Mouse (Mus musculus) limb, embryonic 15.5 days (tissue): Measurements from ENCODE around the gene Mkrn2os. TPM values are rescaled to one million over a fixed set of nuclear protein-coding genes. Genes with fewer than 3 reads are reported as not detected.
A peak's percentile ranks its signal among the peaks of the same experiment; 100 is the strongest.
"Not testable (repeated sequence)": the region's sequence is repeated elsewhere in the genome, so short reads cannot be mapped to it uniquely, and the experiment has no call there.

Source experiments
- ATAC-seq: fragments of 200-750 bp; cut with Nextera tagmentation; 2 replicates; pipeline ENCODE4 v1.8.0; 2017; ENCODE audit warnings: low read depth, moderate TSS enrichment; ENCODE audit not compliant: insufficient number of reproducible peaks, low FRiP score, low TSS enrichment
- H3K27ac ChIP-seq: fragments of 300-500 bp; sonication (generic); 2 replicates; pipeline ENCODE4 v1.5.1; 2015; ENCODE audit warnings: moderate library complexity, mild to moderate bottlenecking, inconsistent platforms
- H3K27me3 ChIP-seq: fragments of 300-500 bp; sonication (generic); 2 replicates; pipeline ENCODE4 v1.6.1; 2015; ENCODE audit warnings: inconsistent platforms
- H3K36me3 ChIP-seq: fragments of 300-500 bp; sonication (generic); 2 replicates; pipeline ENCODE4 v1.6.1; 2015; ENCODE audit warnings: inconsistent platforms
- H3K4me1 ChIP-seq: fragments of 300-500 bp; sonication (generic); 2 replicates; pipeline ENCODE4 v1.6.1; 2015; ENCODE audit warnings: inconsistent platforms
- H3K4me2 ChIP-seq: fragments of 300-500 bp; sonication (generic); 2 replicates; pipeline ENCODE4 v1.6.1; 2015; ENCODE audit warnings: mild to moderate bottlenecking, inconsistent platforms
- H3K4me3 ChIP-seq: fragments of 300-500 bp; sonication (generic); 2 replicates; pipeline ENCODE4 v1.5.1; 2015; ENCODE audit warnings: mild to moderate bottlenecking, inconsistent platforms
- H3K9ac ChIP-seq: fragments of 300-500 bp; sonication (generic); 2 replicates; pipeline ENCODE4 v1.6.1; 2015; ENCODE audit warnings: inconsistent platforms
- H3K9me3 ChIP-seq: fragments of 300-500 bp; sonication (generic); 2 replicates; pipeline ENCODE4 v1.6.1; 2016; ENCODE audit warnings: inconsistent platforms
- WGBS: fragments of 180-500 bp; shearing (Covaris S2); methylation state at CpG from one replicate; pipeline ENCODE4 v1.1.7; 2015; 5-methylcytosine and 5-hydroxymethylcytosine counted together
- polyA plus RNA-seq: library from polyadenylated mRNA; unstranded; fragments of >200 nt; fragmentation: Nextera tagmentation; extraction: Ambion mirVana; gene quantifications from 2 replicates; pipeline ENCODE4 v1.2.1, GENCODE M21; 2015

Gene Mkrn2os
- polyA plus RNA-seq: 0.06 and 0.15 TPM in 2 replicates

DNA sequence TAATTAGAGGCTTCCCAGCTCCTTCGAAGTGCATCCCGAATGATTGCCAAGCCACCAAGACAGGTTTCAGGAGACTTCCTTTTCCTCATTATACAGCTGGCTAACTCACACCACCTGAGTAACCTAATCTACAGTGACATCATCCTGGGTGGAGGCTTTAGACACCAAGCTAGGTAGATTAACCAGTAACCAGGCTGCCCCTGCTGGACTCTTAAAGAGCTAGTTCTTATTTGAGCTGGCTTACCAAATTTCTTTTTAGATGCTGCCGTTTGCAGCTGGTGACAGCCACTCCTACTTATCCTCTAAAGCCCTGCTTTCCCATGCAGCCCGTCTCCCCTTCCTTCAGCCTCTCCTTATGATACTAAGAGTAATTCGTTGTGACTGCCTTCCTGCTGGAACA is at the start of gene Mkrn2os:
TSS of gene Mkrn2os (minus strand) at position 119 of the 400 bp plus-strand sequence.
- H3K4me3 ChIP-seq: no peak within 1 kb of the TSS
- no peaks in the 10 kb centered on the region for H3K9me3 ChIP-seq
- no peak within 1 kb of the TSS for H3K4me2 ChIP-seq
- 0 out of 2 replicates have a peak, but pooled peaks cover 4% of the 10 kb centered on the region for H3K4me1 ChIP-seq
- H3K27ac ChIP-seq: no peak within 1 kb of the TSS
- H3K27me3 ChIP-seq: no peaks in the 10 kb centered on the region
- 41% methylated on average over 5 of the region's 5 CpGs for WGBS
- no peak within 1 kb of the TSS for H3K9ac ChIP-seq
- no peaks in the 10 kb centered on the region for H3K36me3 ChIP-seq
- no peak for ATAC-seq

DNA sequence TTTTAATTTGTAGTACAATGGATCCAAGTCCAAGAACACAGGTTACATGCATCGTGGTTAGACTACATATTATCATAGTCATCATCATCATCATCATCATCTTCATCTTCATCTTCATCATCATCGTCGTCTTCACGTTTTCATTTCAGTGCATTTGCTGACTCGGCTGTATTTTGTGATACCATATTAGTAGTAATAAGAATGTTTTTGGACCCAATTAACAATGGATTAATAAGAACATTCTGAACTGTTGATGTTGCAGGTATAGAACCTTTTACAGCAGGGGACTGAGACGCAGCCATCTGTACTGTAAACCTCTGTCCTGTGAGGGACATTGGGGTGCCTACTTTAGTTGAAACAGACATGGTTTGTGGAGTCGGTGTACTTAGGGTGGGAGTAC is 45.8 kb upstream of the Mkrn2os start:
- not testable (repeated sequence) for H3K4me2 ChIP-seq, H3K4me3 ChIP-seq, H3K27me3 ChIP-seq, ATAC-seq, H3K9me3 ChIP-seq, H3K9ac ChIP-seq, H3K4me1 ChIP-seq, H3K27ac ChIP-seq
- peaks cover 61% of the 10 kb centered on the region for H3K36me3 ChIP-seq
- 95% methylated on average over 7 of the region's 7 CpGs for WGBS

GRCm38 (mm10) chr6:115634015-115634414 is 41.6 kb upstream of the Mkrn2os start:
- H3K9me3 ChIP-seq: no peaks in the 10 kb centered on the region
- H3K4me3 ChIP-seq: no peak overlapping the region
- no peak overlapping the region for H3K4me2 ChIP-seq
- no peak for ATAC-seq
- H3K4me1 ChIP-seq: no peaks in the 10 kb centered on the region
- H3K27ac ChIP-seq: no peak overlapping the region
- no peaks in the 10 kb centered on the region for H3K27me3 ChIP-seq
- no peak overlapping the region for H3K9ac ChIP-seq
- H3K36me3 ChIP-seq: peaks cover 74% of the 10 kb centered on the region
- 97% methylated on average over 2 of the region's 2 CpGs for WGBS

GRCm38 (mm10) chr6:115631056-115631795 is 38.9 kb upstream of the Mkrn2os start:
- 72% methylated on average over 3 of the region's 3 CpGs for WGBS
- Histone ChIP-seq H3K36me3 (peaks cover 79% of the 10 kb centered on the region), H3K9me3 (no peaks in the 10 kb centered on the region), H3K4me1 (no peaks in the 10 kb centered on the region), H3K4me2 (no peak overlapping the region), H3K4me3 (no peak overlapping the region), H3K27me3 (no peaks in the 10 kb centered on the region), H3K9ac (no peak overlapping the region), H3K27ac (no peak overlapping the region)
- no peak for ATAC-seq

DNA sequence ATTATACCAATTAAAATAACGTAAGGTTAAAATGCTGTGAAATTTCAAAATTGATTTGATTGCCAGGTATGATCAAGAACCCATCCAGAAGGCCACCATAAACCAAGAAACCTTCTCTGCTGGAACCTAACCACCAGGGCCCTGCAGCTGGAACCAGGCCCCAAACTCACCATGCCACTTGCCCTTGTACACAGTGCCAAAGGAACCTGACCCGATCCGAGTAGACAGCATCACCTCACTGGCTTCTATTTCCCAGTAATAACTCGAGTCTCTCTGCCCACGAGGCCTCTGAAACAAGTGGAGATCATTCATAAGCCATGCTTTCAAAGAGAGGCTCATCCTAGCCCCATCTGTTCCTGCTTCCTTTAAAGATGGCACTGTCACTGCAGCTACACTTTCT is 33.7 kb upstream of the Mkrn2os start:
- no peak for ATAC-seq
- Histone ChIP-seq H3K36me3 (peaks cover 88% of the 10 kb centered on the region), H3K27ac (no peak overlapping the region), H3K4me1 (no peaks in the 10 kb centered on the region), H3K9ac (no peak overlapping the region), H3K4me2 (no peak overlapping the region), H3K27me3 (no peaks in the 10 kb centered on the region), H3K4me3 (no peak overlapping the region), H3K9me3 (no peaks in the 10 kb centered on the region)
- 82% methylated on average over 5 of the region's 5 CpGs for WGBS

DNA sequence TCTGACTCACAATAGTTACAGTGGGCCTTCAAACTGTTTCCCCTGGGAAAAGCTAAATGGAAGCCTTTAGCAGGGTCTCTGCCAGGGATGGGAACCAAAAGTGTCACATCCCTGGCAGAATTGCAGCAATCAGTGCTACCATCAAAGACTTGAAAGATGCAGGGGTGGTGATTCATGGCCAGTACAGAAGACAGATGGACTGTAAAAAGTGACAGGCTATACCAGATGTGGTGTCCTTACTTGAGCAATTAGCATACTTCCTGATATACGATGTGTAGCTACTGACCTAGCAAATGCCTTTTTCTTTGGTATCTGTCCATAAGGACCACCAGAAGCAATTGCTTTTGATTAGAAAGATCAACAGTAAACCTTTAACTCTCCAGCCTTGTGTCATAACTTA is 28.6 kb upstream of the Mkrn2os start:
- Histone ChIP-seq H3K4me3 (no peak overlapping the region), H3K9me3 (no peaks in the 10 kb centered on the region), H3K4me1 (no peaks in the 10 kb centered on the region), H3K4me2 (no peak overlapping the region), H3K27me3 (no peaks in the 10 kb centered on the region), H3K36me3 (peaks cover 99% of the 10 kb centered on the region), H3K9ac (no peak overlapping the region), H3K27ac (no peak overlapping the region)
- 38% methylated on average over 1 of the region's 1 CpGs for WGBS
- ATAC-seq: no peak

- peaks cover 97% of the 10 kb centered on the region for H3K36me3 ChIP-seq
- H3K9ac ChIP-seq: no peak overlapping the region
- no peak overlapping the region for H3K4me2 ChIP-seq
- H3K4me3 ChIP-seq: no peak overlapping the region
- 86% methylated on average over 10 of the region's 10 CpGs for WGBS
- no peak overlapping the region for H3K27ac ChIP-seq
- H3K9me3 ChIP-seq: no peaks in the 10 kb centered on the region
- no peaks in the 10 kb centered on the region for H3K27me3 ChIP-seq
- no peak for ATAC-seq
- no peaks in the 10 kb centered on the region for H3K4me1 ChIP-seq
Observed at GRCm38 (mm10) chr6:115619818-115620217, 27.4 kb upstream of the Mkrn2os start.

- Histone ChIP-seq H3K27me3 (no peaks in the 10 kb centered on the region), H3K4me1 (no peaks in the 10 kb centered on the region), H3K9ac (no peak overlapping the region), H3K27ac (no peak overlapping the region), H3K9me3 (no peaks in the 10 kb centered on the region), H3K36me3 (peaks cover 94% of the 10 kb centered on the region), H3K4me2 (no peak overlapping the region), H3K4me3 (no peak overlapping the region)
- no peak for ATAC-seq
- WGBS: 87% methylated on average over 3 of the region's 3 CpGs
Observed at GRCm38 (mm10) chr6:115615983-115616382, 23.6 kb upstream of the Mkrn2os start.

DNA sequence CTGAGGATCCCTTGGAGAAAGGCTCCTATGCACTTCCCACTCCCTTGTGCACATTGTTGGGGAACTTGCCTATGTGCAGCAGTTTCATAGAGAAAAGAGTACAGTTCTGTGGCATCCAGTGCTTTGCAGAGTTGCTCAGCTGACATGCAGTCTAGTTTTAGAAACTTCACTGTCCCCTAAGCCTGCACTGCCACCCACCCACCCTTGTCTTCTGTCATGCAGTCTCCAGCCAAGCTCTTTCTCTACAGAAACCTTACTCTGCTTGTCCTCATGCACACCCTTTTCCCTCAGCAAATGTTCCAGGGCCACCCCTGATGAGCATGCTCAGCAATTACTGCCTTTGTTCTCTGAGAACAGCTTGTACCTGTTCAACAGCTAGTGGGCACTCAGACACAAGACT is 21.4 kb upstream of the Mkrn2os start:
- no peak overlapping the region for H3K27ac ChIP-seq
- H3K27me3 ChIP-seq: no peaks in the 10 kb centered on the region
- H3K36me3 ChIP-seq: peaks cover 87% of the 10 kb centered on the region
- ATAC-seq: no peak
- no peaks in the 10 kb centered on the region for H3K9me3 ChIP-seq
- no peak overlapping the region for H3K4me2 ChIP-seq
- H3K4me3 ChIP-seq: no peak overlapping the region
- H3K4me1 ChIP-seq: no peaks in the 10 kb centered on the region
- no peak overlapping the region for H3K9ac ChIP-seq

- Histone ChIP-seq H3K4me2 (no peak overlapping the region), H3K9me3 (no peaks in the 10 kb centered on the region), H3K4me3 (no peak overlapping the region), H3K27ac (no peak overlapping the region), H3K36me3 (peaks cover 63% of the 10 kb centered on the region), H3K27me3 (no peaks in the 10 kb centered on the region), H3K4me1 (no peaks in the 10 kb centered on the region), H3K9ac (no peak overlapping the region)
- 0 out of 2 replicates have a peak, but pooled peaks have one; percentile 26 for ATAC-seq
- 91% methylated on average over 5 of the region's 5 CpGs for WGBS
Observed at GRCm38 (mm10) chr6:115610301-115610700, 17.9 kb upstream of the Mkrn2os start.

- H3K27ac ChIP-seq: no peak overlapping the region
- H3K27me3 ChIP-seq: no peaks in the 10 kb centered on the region
- no peak overlapping the region for H3K9ac ChIP-seq
- H3K4me2 ChIP-seq: no peak overlapping the region
- ATAC-seq: no peak
- no peaks in the 10 kb centered on the region for H3K9me3 ChIP-seq
- H3K36me3 ChIP-seq: peaks cover 58% of the 10 kb centered on the region
- no peaks in the 10 kb centered on the region for H3K4me1 ChIP-seq
- WGBS: 72% methylated on average over 3 of the region's 3 CpGs
- no peak overlapping the region for H3K4me3 ChIP-seq
Observed at GRCm38 (mm10) chr6:115609121-115609520, 16.7 kb upstream of the Mkrn2os start.

DNA sequence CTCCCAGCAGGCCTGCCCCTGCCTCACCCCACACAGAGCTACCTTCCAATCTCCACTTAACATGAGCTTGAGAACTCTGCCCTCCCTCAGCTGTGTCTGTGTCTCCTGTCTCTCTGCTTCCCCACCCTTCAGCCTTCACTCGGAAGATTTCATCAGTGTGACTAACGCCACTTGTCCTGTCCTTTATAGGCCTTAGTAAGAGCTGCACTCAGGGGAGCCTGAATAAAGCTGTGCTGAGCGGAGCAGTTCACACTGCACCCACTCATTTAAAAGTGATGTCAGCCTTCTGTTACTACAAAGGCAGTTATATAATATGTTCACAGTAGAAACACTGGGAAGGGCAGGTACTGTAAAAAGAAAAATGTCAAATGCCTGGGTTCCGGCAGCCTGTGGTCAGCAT is 15.1 kb upstream of the Mkrn2os start:
- no peak overlapping the region for H3K27ac ChIP-seq
- no peak overlapping the region for H3K4me2 ChIP-seq
- H3K9ac ChIP-seq: no peak overlapping the region
- H3K4me3 ChIP-seq: no peak overlapping the region
- no peaks in the 10 kb centered on the region for H3K9me3 ChIP-seq
- no peaks in the 10 kb centered on the region for H3K27me3 ChIP-seq
- peaks cover 44% of the 10 kb centered on the region for H3K36me3 ChIP-seq
- 65% methylated on average over 4 of the region's 4 CpGs for WGBS
- peaks cover 6% of the 10 kb centered on the region for H3K4me1 ChIP-seq
- no peak for ATAC-seq

GRCm38 (mm10) chr6:115606461-115606860 is 14.1 kb upstream of the Mkrn2os start:
- H3K9ac ChIP-seq: no peak overlapping the region
- 74% methylated on average over 1 of the region's 1 CpGs for WGBS
- ATAC-seq: no peak
- no peak overlapping the region for H3K4me3 ChIP-seq
- H3K4me1 ChIP-seq: peaks cover 8% of the 10 kb centered on the region
- no peak overlapping the region for H3K27ac ChIP-seq
- H3K9me3 ChIP-seq: no peaks in the 10 kb centered on the region
- H3K27me3 ChIP-seq: no peaks in the 10 kb centered on the region
- no peak overlapping the region for H3K4me2 ChIP-seq
- peaks cover 36% of the 10 kb centered on the region for H3K36me3 ChIP-seq
